Mouse (Mus musculus): Measurements from ENCODE around the gene Ngef.

GRCm38 (mm10) chr1:87493542-87493941 is 80.1 kb downstream of the Ngef start:
- no peak for TF ChIP-seq ZC3H11A (IDR thresholded peaks at IDR 0.05; ENCODE audit: borderline replicate concordance, low read depth, low read length)
- TF ChIP-seq MAFK (IDR thresholded peaks at IDR 0.05; ENCODE audit: insufficient read depth, low read depth, low read length): no peak
- no peak for TF ChIP-seq CHD2 (IDR thresholded peaks at IDR 0.05; ENCODE audit: low read depth, low read length)
